10 mouse cellular contexts compared by ENCODE assay signal in the genomic region with DNA sequence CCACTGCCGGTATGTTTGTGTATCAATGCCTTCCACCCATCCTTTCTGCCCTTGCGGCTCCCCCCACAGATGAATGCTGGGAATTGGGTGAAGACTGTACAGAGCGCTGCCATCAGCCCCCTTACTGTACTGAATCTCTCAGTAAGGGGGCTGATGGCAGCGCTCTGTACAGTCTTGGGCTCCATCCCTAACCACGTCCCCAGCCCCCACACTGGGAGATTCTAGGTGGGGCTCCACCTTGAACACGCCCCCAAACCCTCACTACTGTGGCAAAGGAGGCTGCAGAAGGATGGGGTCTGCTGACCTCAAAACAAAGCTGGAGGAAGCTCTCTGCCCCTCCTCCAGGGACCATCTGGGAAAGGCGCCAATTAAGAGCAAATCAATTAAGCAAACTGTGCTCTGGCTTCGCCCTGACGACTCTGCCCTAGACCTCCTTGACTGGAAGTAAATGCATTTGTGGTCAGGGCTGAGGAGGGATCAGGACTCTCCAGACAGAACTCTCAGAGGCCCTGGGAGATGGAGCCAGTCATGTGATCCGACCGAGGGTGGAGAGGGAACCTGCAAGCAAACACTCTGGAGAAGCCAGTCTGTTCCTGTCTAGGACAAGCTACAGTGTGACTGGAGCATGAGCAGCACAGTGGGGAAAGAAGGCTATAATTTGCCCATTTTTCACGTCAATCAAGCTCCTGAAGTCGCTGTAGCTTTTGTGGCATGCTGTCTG. TPM values are rescaled to one million over a fixed set of nuclear protein-coding genes. Genes with fewer than 3 reads are reported as not detected.
DNase-seq lines count a peak whose midpoint lies in the region; ATAC-seq and TF ChIP-seq lines count a peak whose summit lies in the region.
"Had no signal": no experiment of that assay in that cellular context is flagged by ENCODE, and none has a peak within 500 bp of the region (broad histone marks: within the 10 kb centered on the region; RNA-seq: fewer than 3 reads in every experiment).

No protein-coding gene starts in this region.

- peaks cover 3 to 5% of the 10 kb centered on the region in 2 experiments; a peak in 2 of 4 replicates for H3K4me1 ChIP-seq in ES-E14 (ENCODE audit: control insufficient read depth in 2 of 2, insufficient read depth in 2 of 2, low read length in 2 of 2, poor library complexity in 1 of 2)
- H3K4me1 ChIP-seq in forebrain, postnatal 0 days (ENCODE audit: insufficient read depth) = peaks cover 10% of the 10 kb centered on the region
- peaks cover 23% of the 10 kb centered on the region for H3K4me1 ChIP-seq in midbrain, embryonic 13.5 days (replicated peaks)
- H3K4me1 ChIP-seq in cerebellum, adult 2 months (ENCODE audit: control insufficient read depth, insufficient read depth, low read length) = no peaks in the 10 kb centered on the region; the same call in 1 of the 2 replicates

- peak; percentile 85 for DNase-seq in heart, adult 11 months
- no peak for DNase-seq in heart, postnatal 4 days
- no peak for DNase-seq in ES-E14 (ENCODE audit: low read depth, low spot score)
- DNase-seq in forebrain, postnatal 0 days = peak; percentile 69
- no peak for DNase-seq in thymus, postnatal 36 days
- DNase-seq in right cerebral cortex, postnatal 14 days = no peak
- DNase-seq in cerebellum, adult 2 months = no peak

- H3K9me3 ChIP-seq in ES-E14 (ENCODE audit: control insufficient read depth, insufficient read depth, low read depth, low read length) = no peaks in the 10 kb centered on the region
- no peaks in the 10 kb centered on the region for H3K9me3 ChIP-seq in forebrain, postnatal 0 days (ENCODE audit: low read length)
- H3K9me3 ChIP-seq in midbrain, embryonic 13.5 days = no peaks in the 10 kb centered on the region; the same call in 1 of the 2 replicates

- H3K4me2 ChIP-seq in forebrain, postnatal 0 days (ENCODE audit: low read depth) = peak overlapping the region; percentile 10
- no peak overlapping the region; the same call in 1 of the 2 replicates for H3K4me2 ChIP-seq in midbrain, embryonic 13.5 days (replicated peaks)

- H3K27me3 ChIP-seq in forebrain, postnatal 0 days (ENCODE audit: insufficient read depth, low read length) = no peaks in the 10 kb centered on the region; the same call in 1 of the 2 replicates
- H3K27me3 ChIP-seq in midbrain, embryonic 13.5 days = peaks cover 35% of the 10 kb centered on the region
- no peaks in the 10 kb centered on the region for H3K27me3 ChIP-seq in cerebellum, adult 2 months (ENCODE audit: control insufficient read depth, insufficient read depth, low read length)

- no peaks in the 10 kb centered on the region for H3K36me3 ChIP-seq in ES-E14 (ENCODE audit: control insufficient read depth, insufficient read depth, low read length, poor library complexity, severe bottlenecking)
- no peaks in the 10 kb centered on the region for H3K36me3 ChIP-seq in forebrain, postnatal 0 days (ENCODE audit: insufficient read depth)
- H3K36me3 ChIP-seq in midbrain, embryonic 13.5 days = no peaks in the 10 kb centered on the region

- peak; percentile 93 for ATAC-seq in forebrain, postnatal 0 days
- peak; percentile 72 for ATAC-seq in midbrain, embryonic 13.5 days

- peak overlapping the region in 1 of 2 experiments; percentile 48; a peak in 3 of 4 replicates for H3K4me3 ChIP-seq in ES-E14 (ENCODE audit: insufficient read depth in 1 of 2, low read depth in 1 of 2, low read length in 2 of 2, poor library complexity in 1 of 2, severe bottlenecking in 1 of 2)
- H3K4me3 ChIP-seq in forebrain, postnatal 0 days (ENCODE audit: low read depth, low read length) = no peak overlapping the region
- H3K4me3 ChIP-seq in midbrain, embryonic 13.5 days (replicated peaks) = no peak overlapping the region
- H3K4me3 ChIP-seq in cerebellum, adult 2 months (replicated peaks; ENCODE audit: insufficient read depth, low read depth, low read length) = no peak overlapping the region

- H3K9ac ChIP-seq in ES-E14 (ENCODE audit: insufficient read depth, low read depth, low read length, poor library complexity, severe bottlenecking) = 0 out of 2 replicates have a peak overlapping the region, but pooled peaks have one; percentile 30
- peak overlapping the region; percentile 25; the same call in 1 of the 2 replicates for H3K9ac ChIP-seq in forebrain, postnatal 0 days
- peak overlapping the region; percentile 32; the same call in 1 of the 2 replicates for H3K9ac ChIP-seq in midbrain, embryonic 13.5 days (replicated peaks)

- in situ Hi-C loops in ES-E14 (cut with MboI; ENCODE audit: low sequenced_read_pairs in 2 of 2, unreplicated experiment in 2 of 2) = no loop called here

- WGBS in forebrain, postnatal 0 days = 7% methylated on average over 13 of the region's 13 CpGs
- WGBS in midbrain, embryonic 13.5 days = 12% methylated on average over 13 of the region's 13 CpGs
- WGBS in cerebellum, adult 2 months = 20% methylated on average over 13 of the region's 13 CpGs

- no peak overlapping the region for H3K27ac ChIP-seq in ES-E14 (ENCODE audit: insufficient read depth, low read depth, low read length, poor library complexity, severe bottlenecking)
- H3K27ac ChIP-seq in forebrain, postnatal 0 days (ENCODE audit: low read depth, low read length) = peak overlapping the region; percentile 85
- H3K27ac ChIP-seq in midbrain, embryonic 13.5 days = peak overlapping the region; percentile 68
- no peak overlapping the region for H3K27ac ChIP-seq in cerebellum, adult 2 months (ENCODE audit: insufficient read depth, low read length)

- no peak for TF ChIP-seq POLR2A in cerebellum, adult 2 months (IDR thresholded peaks at IDR 0.05; ENCODE audit: borderline replicate concordance, insufficient read depth, low read length)

- TF ChIP-seq CTCF in forebrain, postnatal 0 days (IDR thresholded peaks at IDR 0.05; ENCODE audit: low read depth) = no peak
- no peak for TF ChIP-seq CTCF in cerebellum, adult 2 months (IDR thresholded peaks at IDR 0.05; ENCODE audit: borderline replicate concordance, insufficient read depth, low read depth, low read length)

TF ChIP-seq in ES-E14, 5 proteins besides CTCF, POLR2A, EP300 and RAD21:
- TF ChIP-seq ZC3H11A (IDR thresholded peaks at IDR 0.05; ENCODE audit: borderline replicate concordance, low read depth, low read length) (no peak), HCFC1 (IDR thresholded peaks at IDR 0.05; ENCODE audit: borderline replicate concordance, insufficient read depth, low read length) (no peak), CHD2 (IDR thresholded peaks at IDR 0.05; ENCODE audit: low read depth, low read length) (no peak), MAFK (IDR thresholded peaks at IDR 0.05; ENCODE audit: insufficient read depth, low read depth, low read length) (no peak), ZNF384 (IDR thresholded peaks at IDR 0.05; ENCODE audit: low read depth, low read length) (no peak)

RNA-seq across cellular contexts. Expression of a gene that starts 3.6 kb away (rescaled TPM):
- total RNA-seq in heart, postnatal 4 days (2021) = not detected
- not detected in 2 replicates for total RNA-seq in ES-E14 (2012; rRNA removed)
- not detected in 2 replicates for total RNA-seq in forebrain, postnatal 0 days (2014; rRNA removed)
- 0.13 and 0.16 TPM in 2 replicates for polyA plus RNA-seq in forebrain, postnatal 0 days (2015; fragmentation: Nextera tagmentation; extraction: Ambion mirVana)
- 0.17 TPM in 1 of 2 replicates, not detected in the other for polyA plus RNA-seq in midbrain, embryonic 13.5 days (2015; fragmentation: Nextera tagmentation; extraction: Ambion mirVana)
- polyA plus RNA-seq in cerebellum, adult 2 months (2012; rRNA removed) = not detected in 2 replicates
- total RNA-seq: common myeloid progenitor, adult 5-6 weeks; layer of hippocampus, adult 18-20 months had no signal

RNA-seq across cellular contexts. Expression of a gene that starts 38.3 kb away (rescaled TPM):
- total RNA-seq in heart, postnatal 4 days (2021) = under 1 TPM; 0.54 to 0.71 TPM
- 1.5 and 2.6 TPM in 2 replicates for total RNA-seq in ES-E14 (2012; rRNA removed)
- total RNA-seq in forebrain, postnatal 0 days (2014; rRNA removed) = 0.33 TPM in 1 of 2 replicates, not detected in the other
- 0.29 and 0.40 TPM in 2 replicates for polyA plus RNA-seq in forebrain, postnatal 0 days (2015; fragmentation: Nextera tagmentation; extraction: Ambion mirVana)
- polyA plus RNA-seq in midbrain, embryonic 13.5 days (2015; fragmentation: Nextera tagmentation; extraction: Ambion mirVana) = 0.90 and 1.3 TPM in 2 replicates
- 7.2 and 7.8 TPM in 2 replicates for polyA plus RNA-seq in cerebellum, adult 2 months (2012; rRNA removed)
- total RNA-seq: common myeloid progenitor, adult 5-6 weeks had no signal

RNA-seq across cellular contexts. Expression of a gene that starts 39.6 kb away (rescaled TPM):
- 100 to 1,000 TPM; 140 to 141 TPM for total RNA-seq in heart, postnatal 4 days (2021)
- total RNA-seq in ES-E14 (2012; rRNA removed) = 128 and 197 TPM in 2 replicates
- total RNA-seq in forebrain, postnatal 0 days (2014; rRNA removed) = 568 and 711 TPM in 2 replicates
- polyA plus RNA-seq in forebrain, postnatal 0 days (2015; fragmentation: Nextera tagmentation; extraction: Ambion mirVana) = 196 and 250 TPM in 2 replicates
- 278 and 317 TPM in 2 replicates for polyA plus RNA-seq in midbrain, embryonic 13.5 days (2015; fragmentation: Nextera tagmentation; extraction: Ambion mirVana)
- 478 and 518 TPM in 2 replicates for polyA plus RNA-seq in cerebellum, adult 2 months (2012; rRNA removed)

Comparison
In these comparisons a context has a peak if more than half of its experiments do, and no peak if none do; other contexts are left out.
1. DNase-seq: peak in heart, adult 11 months (single experiment) and forebrain, postnatal 0 days (single experiment); none in heart, postnatal 4 days (single experiment), ES-E14 (single experiment), thymus, postnatal 36 days (0 of 2), right cerebral cortex, postnatal 14 days (single experiment) and cerebellum, adult 2 months (0 of 2).
2. H3K27ac ChIP-seq: peak in forebrain, postnatal 0 days (single experiment) and midbrain, embryonic 13.5 days (single experiment); none in ES-E14 (single experiment) and cerebellum, adult 2 months (single experiment).
3. Peak in every context shown above with its lines, with median percentiles within 50 percentile points of each other: H3K9ac ChIP-seq.